Mouse (Mus musculus) hindbrain, postnatal 0 days (tissue): Measurements from ENCODE around the gene Gm49711. TPM values are rescaled to one million over a fixed set of nuclear protein-coding genes. Genes with fewer than 3 reads are reported as not detected.
A peak's percentile ranks its signal among the peaks of the same experiment; 100 is the strongest.

ENCODE experiments used
- ATAC-seq: fragments of 200-750 bp; cut with Nextera tagmentation; 2 replicates; pipeline ENCODE4 v1.8.0; 2017; ENCODE audit warnings: mild to moderate bottlenecking, moderate TSS enrichment, moderate library complexity
- DNase-seq: peaks from one replicate; pipeline ENCODE4 v3.0.0-alpha.2; 2015; ENCODE audit warnings: low spot score
- H3K27ac ChIP-seq: fragments of 300-500 bp; sonication (generic); 2 replicates; pipeline ENCODE4 v1.5.1; 2014; ENCODE audit warnings: mild to moderate bottlenecking
- H3K27me3 ChIP-seq: fragments of 300-500 bp; sonication (generic); 2 replicates; pipeline ENCODE4 v1.6.1; 2014; ENCODE audit warnings: low read length, mixed read lengths; ENCODE audit not compliant: insufficient read depth
- H3K36me3 ChIP-seq: fragments of 300-500 bp; sonication (generic); 2 replicates; pipeline ENCODE4 v1.6.1; 2014; ENCODE audit warnings: low read length, mixed read lengths; ENCODE audit not compliant: insufficient read depth
- H3K4me1 ChIP-seq: fragments of 300-500 bp; sonication (generic); 2 replicates; pipeline ENCODE4 v1.6.1; 2014; ENCODE audit warnings: antibody characterized with exemption, low read length, mixed read lengths; ENCODE audit not compliant: insufficient read depth
- H3K4me2 ChIP-seq: fragments of 300-500 bp; sonication (generic); 2 replicates; pipeline ENCODE4 v1.6.1; 2014; ENCODE audit warnings: low read depth, mild to moderate bottlenecking, low read length, moderate library complexity, mixed read lengths
- H3K4me3 ChIP-seq: fragments of 300-500 bp; sonication (generic); 2 replicates; pipeline ENCODE4 v1.5.1; 2014; ENCODE audit warnings: low read length
- H3K9ac ChIP-seq: fragments of 300-500 bp; sonication (generic); replicated peaks from 2 replicates; pipeline ENCODE4 v1.6.1; 2014; ENCODE audit warnings: mild to moderate bottlenecking, low read length, moderate library complexity, mixed read lengths
- H3K9me3 ChIP-seq: fragments of 300-500 bp; sonication (generic); 2 replicates; pipeline ENCODE4 v1.6.1; 2016; ENCODE audit warnings: low read length, mixed read lengths
- CTCF ChIP-seq: IDR thresholded peaks from 2 replicates; pipeline ENCODE4 v1.5.1; 2016; ENCODE audit warnings: antibody characterized with exemption, control low read depth, low read depth
- WGBS: fragments of 180-500 bp; shearing (Covaris S2); extraction: QIAGEN DNeasy Blood & Tissue Kit; methylation state at CpG from one replicate; pipeline ENCODE4 v1.1.7; 2014; 5-methylcytosine and 5-hydroxymethylcytosine counted together
- polyA plus RNA-seq: library from polyadenylated mRNA; unstranded; fragments of >200 nt; fragmentation: Nextera tagmentation; extraction: Ambion mirVana; gene quantifications from 2 replicates; pipeline ENCODE4 v1.2.1, GENCODE M21; 2015
- total RNA-seq: library from RNA; depleted of rRNA; stranded (reverse); fragments of >200 nt; gene quantifications from 2 replicates; pipeline ENCODE4 v1.2.3, GENCODE M21; 2014

Gene Gm49711
- total and polyA plus RNA-seq, 2 experiments from 2014 or later, result 0.58 TPM; not detected in 1

- no peak for DNase-seq
- Histone ChIP-seq H3K27ac (no peak overlapping the region), H3K4me3 (no peak overlapping the region), H3K36me3 (no peaks in the 10 kb centered on the region), H3K27me3 (no peaks in the 10 kb centered on the region), H3K4me2 (no peak overlapping the region), H3K4me1 (peaks cover 17% of the 10 kb centered on the region), H3K9me3 (no peaks in the 10 kb centered on the region), H3K9ac (no peak overlapping the region)
- no peak for TF ChIP-seq CTCF
- ATAC-seq, result no peak
- WGBS, result 49% methylated on average over 9 of the region's 9 CpGs
Measured at GRCm38 (mm10) chr16:92142426-92143012, 84.4 kb downstream of the Gm49711 start.

DNA sequence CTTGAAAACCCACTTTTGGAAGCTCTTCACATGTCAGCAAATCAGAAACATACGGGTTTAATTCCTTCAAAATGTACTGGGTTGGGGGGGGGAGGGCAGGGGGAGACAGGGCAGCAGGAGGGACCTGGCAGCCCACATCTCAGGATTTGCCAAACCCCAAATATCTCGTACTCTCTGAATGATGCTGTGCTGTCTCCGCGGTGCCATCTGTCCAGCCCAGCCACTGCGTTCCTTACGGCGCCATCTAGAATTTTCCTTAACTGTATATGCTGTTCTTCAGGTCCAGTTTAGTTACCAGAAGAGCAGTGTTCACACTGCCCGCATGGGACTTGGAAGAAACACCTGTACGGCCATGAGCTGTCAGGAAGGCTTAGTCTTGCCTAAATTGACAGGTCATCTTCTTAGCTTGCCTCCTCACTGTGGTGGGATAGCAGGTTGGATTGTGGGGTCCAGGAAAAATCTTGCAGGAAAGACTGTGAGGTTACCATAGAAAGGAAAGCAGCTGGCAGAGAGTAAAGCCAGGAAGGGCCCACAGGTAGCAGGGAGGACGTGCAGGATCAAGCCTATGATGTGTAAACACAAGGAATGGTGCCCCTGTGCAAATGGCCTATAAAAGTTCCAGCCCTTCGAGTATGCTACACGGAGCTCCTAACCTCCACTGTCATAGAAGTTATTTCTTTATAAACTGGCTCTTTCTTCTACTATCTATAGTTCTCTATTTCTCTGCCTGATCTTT is 89.7 kb downstream of the Gm49711 start:
- no peak for TF ChIP-seq CTCF
- Histone ChIP-seq H3K27ac (no peak overlapping the region), H3K4me3 (no peak overlapping the region), H3K27me3 (no peaks in the 10 kb centered on the region), H3K4me1 (no peaks in the 10 kb centered on the region), H3K9ac (no peak overlapping the region), H3K9me3 (no peaks in the 10 kb centered on the region), H3K36me3 (no peaks in the 10 kb centered on the region), H3K4me2 (no peak overlapping the region)
- ATAC-seq (0 out of 2 replicates have a peak, but pooled peaks have one; percentile 21), DNase-seq (no peak)
- 84% methylated on average over 12 of the region's 12 CpGs for WGBS

DNA sequence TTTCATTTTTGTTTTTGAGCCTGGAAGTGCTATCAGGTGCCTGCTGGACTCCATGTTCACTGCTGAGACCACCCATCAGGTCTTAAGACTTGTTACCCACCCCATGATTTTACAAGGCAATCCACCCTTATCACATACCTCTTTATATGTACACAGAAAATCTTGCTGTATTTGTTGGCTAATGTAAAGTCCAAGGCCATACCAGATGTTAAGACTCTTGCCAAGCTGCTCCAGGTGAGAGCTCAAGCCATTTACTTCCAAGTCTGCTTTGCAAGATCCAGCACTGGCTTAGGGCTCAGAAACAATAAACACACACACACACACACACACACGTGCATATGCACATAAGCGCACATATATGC is 90.2 kb downstream of the Gm49711 start:
- Histone ChIP-seq H3K36me3 (no peaks in the 10 kb centered on the region), H3K4me1 (no peaks in the 10 kb centered on the region), H3K27me3 (no peaks in the 10 kb centered on the region), H3K4me2 (no peak overlapping the region), H3K9ac (no peak overlapping the region), H3K9me3 (no peaks in the 10 kb centered on the region), H3K27ac (no peak overlapping the region), H3K4me3 (no peak overlapping the region)
- TF ChIP-seq CTCF, result no peak
- DNase-seq, result no peak
- 90% methylated on average over 2 of the region's 2 CpGs for WGBS
- ATAC-seq, result no peak

DNA sequence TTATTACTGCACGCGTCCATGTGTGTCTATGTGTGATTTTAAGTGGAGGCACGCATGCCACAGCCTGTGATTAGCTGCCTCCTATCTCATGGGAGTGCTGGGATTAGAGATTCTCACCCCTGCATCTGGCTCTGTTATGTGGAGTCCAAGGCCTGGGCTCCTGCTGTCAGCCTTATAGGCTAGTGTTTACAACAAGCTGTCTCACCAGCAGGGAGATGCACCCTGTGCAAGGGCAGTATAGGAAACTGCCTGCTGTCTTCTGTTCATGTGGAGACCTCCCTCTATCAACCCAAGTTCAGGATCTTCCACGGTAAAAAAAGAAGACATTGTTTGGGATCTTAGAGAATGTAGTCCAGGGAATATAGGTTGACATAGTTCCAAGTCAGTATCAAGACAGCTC is 92.9 kb downstream of the Gm49711 start:
- WGBS, result 46% methylated on average over 4 of the region's 4 CpGs
- Histone ChIP-seq H3K4me2 (no peak overlapping the region), H3K4me1 (no peaks in the 10 kb centered on the region), H3K36me3 (no peaks in the 10 kb centered on the region), H3K9ac (no peak overlapping the region), H3K4me3 (no peak overlapping the region), H3K27ac (no peak overlapping the region), H3K9me3 (no peaks in the 10 kb centered on the region), H3K27me3 (no peaks in the 10 kb centered on the region)
- TF ChIP-seq CTCF, result no peak
- ATAC-seq (no peak; the same call in 1 of the 2 replicates), DNase-seq (no peak)

- ATAC-seq, result peak; percentile 64
- Histone ChIP-seq H3K27me3 (no peaks in the 10 kb centered on the region), H3K4me1 (0 out of 2 replicates have a peak, but pooled peaks cover 8% of the 10 kb centered on the region), H3K36me3 (no peaks in the 10 kb centered on the region), H3K27ac (peak overlapping the region; percentile 86), H3K9ac (peak overlapping the region; percentile 60), H3K4me2 (peak overlapping the region; percentile 92), H3K4me3 (peak overlapping the region; percentile 43), H3K9me3 (no peaks in the 10 kb centered on the region)
- WGBS, result 3% methylated on average over 14 of the region's 14 CpGs
- no peak for TF ChIP-seq CTCF
- peak; percentile 75 for DNase-seq
Measured at GRCm38 (mm10) chr16:92158021-92158455, 99.9 kb downstream of the Gm49711 start.

GRCm38 (mm10) chr16:92158461-92159091 is 100.5 kb downstream of the Gm49711 start:
- H3K4me2 ChIP-seq, result peak overlapping the region; percentile 92
- peak; percentile 96 for ATAC-seq
- no peaks in the 10 kb centered on the region for H3K9me3 ChIP-seq
- peak overlapping the region; percentile 60 for H3K9ac ChIP-seq
- H3K27me3 ChIP-seq, result no peaks in the 10 kb centered on the region
- H3K4me3 ChIP-seq, result peak overlapping the region; percentile 43
- peak overlapping the region; percentile 86 for H3K27ac ChIP-seq
- peak; percentile 92 for DNase-seq
- TF ChIP-seq CTCF, result 0 out of 2 replicates have a peak, but pooled peaks have one; percentile 17
- 2% methylated on average over 28 of the region's 30 CpGs for WGBS
- 0 out of 2 replicates have a peak, but pooled peaks cover 8% of the 10 kb centered on the region for H3K4me1 ChIP-seq
- H3K36me3 ChIP-seq, result no peaks in the 10 kb centered on the region
